Mouse (Mus musculus) kidney, adult 18-20 months (tissue): ENCODE data around the gene Rab40b.

Experiments
- DNase-seq: peaks from one replicate; pipeline ENCODE4 v3.0.0; 2021

Gene Rab40b

GRCm38 (mm10) chr11:121387750-121388553 lies at the start of gene Rab40b:
TSS of gene Rab40b (minus strand) at chr11:121388251.
- DNase-seq = peak; percentile 87

DNA sequence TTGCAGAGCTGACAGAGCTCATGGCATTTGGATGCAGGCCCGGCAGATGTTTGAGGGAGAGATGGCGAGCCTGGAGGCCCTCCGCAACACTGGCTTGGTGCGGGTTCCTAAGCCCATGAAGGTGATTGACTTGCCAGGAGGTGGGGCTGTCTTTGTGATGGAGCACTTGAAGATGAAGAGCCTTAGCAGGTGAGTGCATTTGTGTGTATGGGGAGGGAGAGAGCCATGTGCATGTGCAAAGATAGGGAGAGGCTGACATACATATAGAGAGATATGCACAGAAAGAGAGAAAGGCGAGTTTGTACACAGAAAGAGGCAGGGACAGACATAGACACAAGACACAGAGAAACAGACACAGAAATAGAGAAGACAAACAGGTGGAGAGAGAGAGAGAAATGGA lies 49.2 kb upstream of the Rab40b start:
- DNase-seq = no peak

- peak; percentile 94 for DNase-seq
Observed at GRCm38 (mm10) chr11:121434156-121435155, 46.4 kb upstream of the Rab40b start, which contains the start of gene Fn3k. TSS of gene Fn3k (plus strand) at chr11:121434913.

- no peak for DNase-seq
Observed at GRCm38 (mm10) chr11:121433397-121433796, 45.3 kb upstream of the Rab40b start.

- DNase-seq = no peak
Observed at GRCm38 (mm10) chr11:121421553-121422173, 33.6 kb upstream of the Rab40b start.

GRCm38 (mm10) chr11:121420830-121421552 lies 32.9 kb upstream of the Rab40b start, which contains the start of gene Fn3krp:
TSS of gene Fn3krp (plus strand) at chr11:121421401.
- peak; percentile 100 for DNase-seq

GRCm38 (mm10) chr11:121420379-121420778 lies 32.3 kb upstream of the Rab40b start:
- DNase-seq = no peak

GRCm38 (mm10) chr11:121418932-121419331 lies 30.9 kb upstream of the Rab40b start:
- no peak for DNase-seq

GRCm38 (mm10) chr11:121417971-121418370 lies 29.9 kb upstream of the Rab40b start:
- DNase-seq = no peak

DNA sequence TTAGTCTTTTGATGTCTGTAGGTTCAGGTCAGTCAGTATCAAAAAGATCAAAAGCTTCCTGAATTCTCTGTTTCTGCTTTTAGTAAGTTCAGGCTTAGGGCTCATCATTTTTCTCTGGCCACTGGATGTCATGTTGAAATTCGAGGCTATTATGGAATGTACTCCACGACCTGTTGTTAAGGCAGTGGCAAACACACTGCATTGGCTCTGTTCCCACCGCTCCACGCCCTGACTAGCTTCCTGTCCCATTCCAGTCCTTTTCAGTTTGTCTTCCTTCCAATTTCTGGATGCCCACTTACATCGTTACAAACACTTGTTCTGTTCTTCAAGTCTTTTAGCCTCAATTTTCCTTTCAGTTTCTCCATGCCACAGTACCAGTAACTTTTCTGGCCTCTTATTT lies 27.3 kb upstream of the Rab40b start:
- no peak for DNase-seq

- no peak for DNase-seq
Observed at GRCm38 (mm10) chr11:121414762-121415161, 26.7 kb upstream of the Rab40b start.

DNA sequence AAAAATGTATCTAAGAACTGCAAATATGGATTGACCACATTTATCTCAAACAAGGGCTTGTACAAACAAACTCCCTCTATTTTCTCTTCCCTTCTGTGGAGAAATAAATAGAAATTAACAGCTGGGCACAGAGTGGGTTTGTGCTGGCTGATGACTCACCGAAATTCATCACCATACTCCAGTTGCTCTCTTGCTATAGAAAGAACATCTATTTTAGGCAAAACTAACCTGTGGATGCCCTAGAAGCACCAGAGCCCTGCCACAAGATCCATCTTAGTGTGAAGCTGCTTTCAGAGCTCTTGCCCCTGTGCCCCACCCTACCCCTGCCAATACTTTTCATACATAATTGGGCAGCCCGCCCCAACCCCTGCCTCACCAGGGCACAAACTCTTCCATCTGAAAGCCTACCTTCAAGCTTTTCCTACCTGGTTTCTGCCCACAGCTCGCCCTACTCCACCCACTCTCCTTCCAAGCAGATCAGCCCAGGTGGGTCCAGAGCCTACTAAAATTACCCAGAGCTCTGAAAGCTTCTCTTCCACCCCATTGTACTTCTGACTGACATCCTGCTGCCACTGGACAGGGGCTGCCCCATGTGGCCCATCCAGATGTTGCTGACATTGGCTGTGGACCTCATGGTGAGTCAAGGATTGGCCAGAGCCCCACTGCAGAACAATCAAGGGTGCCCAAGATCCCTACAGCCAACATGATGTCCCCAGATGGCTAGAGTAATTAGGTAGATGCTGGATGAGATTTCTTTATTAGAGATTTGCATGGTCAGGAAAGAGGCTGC lies 19.5 kb upstream of the Rab40b start:
- no peak for DNase-seq

DNA sequence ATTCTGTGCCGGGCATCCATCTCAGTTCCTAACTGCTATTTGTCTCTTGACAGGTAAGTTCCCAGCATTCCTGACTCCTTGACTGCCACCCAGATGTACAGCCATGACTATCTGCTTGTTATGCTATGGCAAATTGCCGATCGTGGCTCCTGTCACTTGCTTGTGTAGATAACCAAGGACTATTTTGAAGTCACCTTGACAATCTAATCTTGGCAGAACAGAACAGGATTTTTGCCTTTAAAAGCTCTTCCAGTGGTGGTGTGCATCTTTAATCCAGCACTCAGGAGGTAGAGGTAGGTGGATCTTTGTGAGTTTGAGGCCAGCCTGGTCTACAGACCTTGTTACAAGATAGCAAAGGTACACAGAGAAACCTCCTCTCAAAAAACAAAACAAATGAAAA lies 4.4 kb upstream of the Rab40b start:
- DNase-seq = no peak

DNA sequence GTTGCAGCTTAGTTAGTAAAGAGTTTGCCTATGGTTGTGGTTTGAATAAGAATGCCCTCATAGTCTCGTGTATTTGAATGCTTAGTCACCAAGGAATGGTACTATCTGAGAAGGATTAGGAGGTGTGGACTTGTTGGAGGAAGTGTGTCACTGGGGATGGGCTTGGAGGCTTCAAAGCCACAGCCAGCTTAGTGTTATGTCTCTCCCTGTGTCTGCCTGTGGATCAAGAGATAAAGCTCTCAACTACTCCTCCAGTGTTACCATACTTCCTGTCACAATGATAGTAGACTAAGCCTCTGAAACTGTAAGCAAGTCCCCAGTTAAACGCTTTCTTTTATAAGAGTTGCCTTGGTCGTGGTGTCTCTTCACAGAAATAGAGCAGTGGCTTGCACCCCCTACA lies 2.7 kb upstream of the Rab40b start:
- no peak for DNase-seq

GRCm38 (mm10) chr11:121388554-121388945 lies 499 bp upstream of the Rab40b start:
- no peak for DNase-seq

DNA sequence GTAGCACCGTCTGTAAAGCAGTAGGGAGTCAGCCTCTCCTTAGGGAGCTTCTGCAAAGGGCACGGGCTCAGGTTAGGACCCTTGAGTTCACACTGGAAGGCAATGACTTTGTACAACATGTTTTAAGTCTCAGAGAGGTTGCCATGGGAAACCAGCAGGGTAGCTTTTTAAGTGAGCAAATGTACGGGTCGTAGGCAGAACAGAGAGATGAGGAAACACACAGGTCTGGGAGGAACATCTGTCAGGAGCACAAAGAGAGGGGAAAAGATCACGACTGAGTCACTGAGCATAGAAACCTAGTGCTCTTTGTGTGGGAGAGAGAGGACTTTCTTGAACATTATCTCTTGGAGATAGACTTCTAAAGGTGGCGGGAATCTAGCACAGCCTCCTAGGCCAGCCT lies 7.8 kb downstream of the Rab40b start:
- DNase-seq = no peak

GRCm38 (mm10) chr11:121378644-121379043 lies 9.4 kb downstream of the Rab40b start:
- no peak for DNase-seq

DNA sequence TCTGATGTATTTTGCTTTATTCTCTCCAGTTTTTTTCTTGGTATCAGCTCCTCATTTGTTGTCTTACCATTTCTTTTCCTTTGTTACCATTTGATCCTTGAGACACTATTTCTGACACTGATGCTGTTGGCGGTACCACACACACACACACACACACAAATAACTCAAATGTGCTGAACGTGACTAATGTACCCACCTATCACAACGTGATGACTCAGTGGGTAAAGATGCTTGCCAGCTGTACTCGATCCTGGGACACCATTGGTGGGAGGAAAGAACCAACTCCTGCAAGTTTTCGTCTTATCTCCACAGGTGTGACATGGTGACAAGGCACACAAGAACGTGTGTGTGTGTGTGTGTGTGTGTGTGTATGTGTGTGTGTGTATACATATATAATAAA lies 14.7 kb downstream of the Rab40b start:
- no peak for DNase-seq

DNA sequence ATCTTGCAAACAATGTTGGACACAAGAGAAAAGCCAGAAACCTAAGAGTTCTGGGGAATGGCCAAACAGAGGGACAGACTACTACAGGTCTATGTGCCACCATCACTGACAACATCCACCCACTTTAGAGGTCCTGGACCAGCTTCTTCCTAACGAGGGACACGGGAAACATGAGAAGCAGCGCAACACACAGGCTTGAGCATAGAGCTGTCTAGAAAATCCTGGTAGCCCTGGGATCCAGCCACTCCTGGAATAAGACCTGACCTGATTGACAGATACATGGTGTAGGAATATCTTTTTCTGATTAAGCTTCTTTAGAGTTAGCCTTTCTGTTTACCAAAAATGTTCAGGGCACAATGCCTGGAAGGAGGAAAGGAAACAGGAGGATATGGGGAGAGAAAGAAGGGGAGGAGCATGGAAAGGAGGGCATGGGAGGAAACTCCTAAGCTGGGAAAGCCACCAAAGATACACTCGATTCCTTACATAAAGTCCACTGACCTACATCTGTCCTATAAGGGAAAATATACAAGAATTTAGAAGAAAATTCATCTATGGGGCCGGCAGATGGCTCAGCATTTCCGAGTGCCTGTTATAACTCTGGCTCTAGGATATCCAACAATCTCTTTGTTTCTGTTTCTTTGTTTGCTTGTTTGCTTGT lies 17.6 kb downstream of the Rab40b start:
- DNase-seq = no peak

DNA sequence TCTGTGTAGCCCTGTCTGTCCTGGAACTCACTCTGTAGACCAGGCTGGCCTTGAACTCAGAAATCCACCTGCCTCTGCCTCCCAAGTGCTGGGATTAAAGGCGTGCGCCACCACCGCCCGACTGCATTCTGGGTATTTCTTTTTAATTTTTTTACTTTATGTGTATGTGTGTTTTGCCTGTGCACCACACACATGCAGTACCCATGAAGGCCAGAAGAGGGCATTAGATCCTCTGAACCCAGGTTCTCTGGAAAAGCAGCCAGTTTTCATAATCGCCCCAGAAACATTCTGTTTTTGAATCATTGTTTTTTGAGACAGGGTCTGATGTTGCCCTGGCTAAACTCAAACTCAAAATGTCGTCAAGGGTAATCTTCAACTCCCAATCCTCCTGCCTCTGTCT lies 18.4 kb downstream of the Rab40b start:
- peak; percentile 57 for DNase-seq

- DNase-seq = no peak
Observed at GRCm38 (mm10) chr11:121368731-121369130, 19.3 kb downstream of the Rab40b start.
